Mouse (Mus musculus) hematopoietic stem cell, adult 5-6 weeks (primary cell): Measurements from ENCODE around the gene Cd2. TPM values are rescaled to one million over a fixed set of nuclear protein-coding genes. Genes with fewer than 3 reads are reported as not detected.

Experiments
- ATAC-seq, 2 experiments: fragments of 125-278 bp in 1 of 2; replicated peaks in 1 of 2; 2 replicates each; pipeline ENCODE4 v1.8.0; 2016 to 2017; ENCODE audit warnings: inconsistent platforms in 2 of 2, mild to moderate bottlenecking in 2 of 2, moderate number of reproducible peaks in 2 of 2, low read depth in 1 of 2, moderate TSS enrichment in 1 of 2; ENCODE audit not compliant: low FRiP score in 2 of 2, poor library complexity in 2 of 2, severe bottlenecking in 2 of 2, insufficient read depth in 1 of 2, low TSS enrichment in 1 of 2
- total RNA-seq: library from RNA; stranded (forward); fragments of 172-1452, 232-1000 nt; gene quantifications from 2 replicates; pipeline ENCODE4 v1.2.3, GENCODE M21; 2017

The Cd2 gene
- total RNA-seq, 1 experiment from 2014 or later = 5.7 TPM

GRCm38 (mm10) chr3:101281841-101282240 lies 5.9 kb downstream of the Cd2 start:
- ATAC-seq = no peak

- no peak for ATAC-seq
Measured at GRCm38 (mm10) chr3:101280348-101281311, 7.1 kb downstream of the Cd2 start.

GRCm38 (mm10) chr3:101279561-101279960 lies 8.2 kb downstream of the Cd2 start:
- no peak for ATAC-seq

GRCm38 (mm10) chr3:101278396-101278795 lies 9.3 kb downstream of the Cd2 start:
- no peak for ATAC-seq

GRCm38 (mm10) chr3:101277830-101278229 lies 9.9 kb downstream of the Cd2 start:
- no peak for ATAC-seq

- no peak for ATAC-seq
Measured at GRCm38 (mm10) chr3:101276501-101277320, 11.0 kb downstream of the Cd2 start.

- no peak for ATAC-seq
Measured at GRCm38 (mm10) chr3:101275636-101276300, 12.0 kb downstream of the Cd2 start.

GRCm38 (mm10) chr3:101274794-101275193 lies 12.9 kb downstream of the Cd2 start:
- peak; percentile 91 to 93 for ATAC-seq

GRCm38 (mm10) chr3:101274041-101274770 lies 13.5 kb downstream of the Cd2 start:
- ATAC-seq = no peak

GRCm38 (mm10) chr3:101272166-101272565 lies 15.6 kb downstream of the Cd2 start:
- no peak for ATAC-seq

- no peak for ATAC-seq
Measured at GRCm38 (mm10) chr3:101270833-101271232, 16.9 kb downstream of the Cd2 start.

- no peak for ATAC-seq
Measured at GRCm38 (mm10) chr3:101268361-101268760, 19.4 kb downstream of the Cd2 start.

- no peak for ATAC-seq
Measured at GRCm38 (mm10) chr3:101265561-101266091, 22.1 kb downstream of the Cd2 start.

- no peak for ATAC-seq
Measured at GRCm38 (mm10) chr3:101258976-101259375, 28.8 kb downstream of the Cd2 start.

- no peak for ATAC-seq
Measured at GRCm38 (mm10) chr3:101256090-101256489, 31.6 kb downstream of the Cd2 start.

- ATAC-seq = no peak
Measured at GRCm38 (mm10) chr3:101252141-101252540, 35.6 kb downstream of the Cd2 start.

- no peak for ATAC-seq
Measured at GRCm38 (mm10) chr3:101249846-101250245, 37.9 kb downstream of the Cd2 start.
